Mouse (Mus musculus): Measurements from ENCODE around the gene Kcnk6.
A peak's percentile ranks its signal among the peaks of the same experiment; 100 is the strongest.
"Not testable (repeated sequence)": the region's sequence is repeated elsewhere in the genome, so short reads cannot be mapped to it uniquely, and the experiment has no call there.

Gene Kcnk6

DNA sequence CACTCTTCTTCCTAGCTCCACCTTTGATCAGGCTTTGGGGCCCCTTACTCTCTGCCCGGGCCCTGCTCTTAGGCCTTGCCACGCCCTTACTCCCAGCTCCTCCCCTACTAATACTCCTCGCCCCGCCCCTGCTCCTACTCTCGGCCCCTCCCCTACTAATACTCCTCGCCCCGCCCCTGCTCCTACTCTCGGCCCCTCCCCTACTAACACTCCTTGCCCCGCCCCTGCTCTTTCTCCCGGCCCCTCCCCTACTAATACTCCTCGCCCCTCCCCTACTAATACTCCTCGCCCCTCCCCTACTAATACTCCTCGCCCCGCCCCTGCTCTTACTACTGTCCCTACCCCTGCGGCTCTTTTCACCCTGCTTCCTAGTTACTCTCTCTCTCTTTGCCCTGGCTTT lies 21.3 kb downstream of the Kcnk6 start:
- DNase-seq (ENCODE audit: inconsistent ontology term): not testable (repeated sequence)

DNA sequence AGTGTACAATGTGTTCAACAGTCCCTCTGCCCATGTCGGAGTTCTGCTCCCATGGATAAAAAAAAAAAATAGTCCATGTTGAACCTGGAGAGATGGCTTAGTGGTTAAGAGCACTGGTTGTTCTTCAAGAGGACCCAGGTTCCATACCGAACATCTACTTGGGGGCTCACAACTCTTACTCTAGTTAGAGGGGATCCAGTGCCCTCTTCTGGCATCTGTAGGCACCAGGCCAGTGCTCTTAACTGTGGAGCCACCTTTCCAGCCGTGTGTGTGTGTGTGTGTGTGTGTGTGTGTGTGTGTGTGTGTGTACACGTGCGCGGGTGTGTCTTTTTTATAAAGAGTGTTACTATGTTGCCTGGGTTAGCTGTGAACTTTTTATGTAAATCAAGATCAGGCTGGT lies 29.7 kb downstream of the Kcnk6 start:
- DNase-seq (ENCODE audit: inconsistent ontology term): no peak

DNA sequence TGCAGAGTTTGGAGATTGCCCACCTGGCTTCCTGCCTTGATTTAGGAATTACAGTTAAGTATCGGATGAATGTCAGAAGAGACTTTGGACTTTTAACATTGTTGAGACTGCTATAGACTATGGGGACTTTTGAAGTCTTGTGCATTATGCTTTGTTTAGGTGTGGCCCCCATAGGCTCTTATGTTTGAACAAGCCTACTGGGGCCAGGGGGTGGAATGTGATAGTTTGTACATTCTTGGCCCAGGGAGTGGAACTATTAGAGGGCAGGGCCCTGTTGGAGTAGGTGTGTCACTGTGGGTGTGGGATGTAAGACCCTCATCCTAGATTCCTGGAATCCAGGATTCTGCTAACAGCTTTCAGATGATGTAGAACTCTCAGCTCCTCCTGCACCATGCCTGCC lies 38.1 kb downstream of the Kcnk6 start:
- not testable (repeated sequence) for DNase-seq (ENCODE audit: inconsistent ontology term)

DNA sequence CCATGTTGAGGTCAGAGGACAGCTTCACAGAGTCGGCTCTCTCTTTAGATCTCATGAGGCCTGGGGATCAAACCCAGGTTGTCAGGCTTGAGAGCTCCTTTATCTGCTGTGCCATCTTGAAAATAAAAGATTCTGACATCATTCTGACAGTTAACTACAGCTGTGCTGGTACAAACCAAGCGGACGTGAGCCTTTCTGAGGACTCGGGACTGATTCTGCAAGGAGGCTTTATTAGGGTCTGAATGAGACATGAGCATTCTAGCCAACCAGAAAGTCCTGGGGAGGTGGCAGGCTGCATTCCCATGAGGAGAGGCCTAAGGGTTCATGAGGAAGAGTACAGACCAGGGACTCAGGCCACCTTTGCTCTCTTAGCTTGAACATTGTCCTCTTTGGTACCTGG lies 51.0 kb downstream of the Kcnk6 start:
- not testable (repeated sequence) for DNase-seq (ENCODE audit: inconsistent ontology term)

DNA sequence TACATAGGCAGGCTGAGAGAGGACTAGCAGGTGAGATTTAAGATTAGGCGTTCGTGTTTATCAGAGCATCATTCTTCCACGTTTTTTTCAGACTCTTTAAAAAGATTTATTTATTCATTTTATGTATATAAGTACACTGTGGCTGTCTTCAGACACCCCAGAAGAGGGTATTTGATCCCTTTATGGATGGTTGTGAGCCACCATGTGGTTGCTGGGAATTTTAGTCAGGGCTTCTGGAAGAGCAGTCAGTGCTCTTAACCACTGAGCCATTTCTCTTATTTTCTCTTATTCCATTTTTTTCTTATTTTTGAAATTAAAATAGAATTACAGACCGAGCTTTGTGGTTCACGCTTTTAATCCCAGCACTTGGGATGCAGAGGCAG lies 51.5 kb downstream of the Kcnk6 start:
- DNase-seq (ENCODE audit: inconsistent ontology term): no peak

DNA sequence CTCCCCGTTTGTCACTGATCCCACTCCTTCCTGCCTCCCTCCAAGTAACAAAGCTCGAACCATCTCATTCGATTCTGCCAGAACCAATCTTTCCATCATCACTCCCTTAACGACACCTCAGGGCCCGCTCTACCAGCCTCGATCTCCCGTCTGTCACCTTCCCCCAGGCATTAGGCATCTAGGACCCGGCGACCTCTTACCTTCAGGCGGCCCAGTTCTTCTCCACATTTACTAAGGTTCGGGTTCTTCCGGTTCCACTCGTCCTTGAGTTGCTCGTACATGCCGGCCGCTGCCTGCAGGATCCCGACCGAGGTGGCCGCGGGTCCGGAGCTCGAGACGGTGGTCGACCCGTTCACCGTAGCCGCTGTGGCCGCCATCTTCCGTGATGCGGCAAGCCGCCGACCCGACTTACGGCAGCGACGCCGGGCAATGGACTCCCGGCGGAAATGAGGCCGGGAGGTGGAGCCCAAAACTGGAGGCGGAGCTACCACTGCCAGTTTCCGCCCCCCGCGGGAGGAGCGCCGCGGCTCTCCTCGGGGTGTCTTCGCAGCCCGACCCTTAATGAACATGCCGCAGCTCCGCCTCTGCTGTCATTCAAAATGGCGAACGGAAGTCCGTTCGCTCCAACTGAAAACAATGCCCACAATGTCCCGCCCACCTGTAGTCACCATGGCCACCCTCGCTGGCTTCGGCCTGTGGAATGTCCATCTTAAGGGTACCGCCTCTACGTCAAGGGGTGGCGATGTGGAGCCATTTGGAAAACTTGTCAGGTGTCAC lies 52.0 kb downstream of the Kcnk6 start, which contains the start of gene Psmd8:
TSS of gene Psmd8 (minus strand) at position 625 of the 777 bp plus-strand sequence.
- DNase-seq (ENCODE audit: inconsistent ontology term): peak; percentile 98

DNA sequence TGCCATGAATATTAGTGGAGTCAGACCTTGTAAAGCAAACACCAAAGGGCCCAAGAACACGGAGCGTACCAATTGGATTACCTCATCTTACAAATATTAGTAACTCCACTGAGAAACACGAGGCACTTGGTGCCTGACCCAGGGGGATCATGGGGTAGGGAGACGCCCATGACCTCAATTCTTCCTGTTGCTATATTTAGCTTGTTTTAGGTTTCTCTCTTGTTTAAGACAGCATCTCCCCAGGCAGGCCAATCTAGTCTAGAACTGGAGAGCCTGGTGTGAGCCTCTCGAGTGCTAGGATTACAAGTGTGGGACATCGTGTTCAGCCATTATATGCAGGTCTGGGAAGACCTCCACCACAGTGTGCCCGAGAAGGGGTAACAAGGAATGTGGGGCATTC lies 53.0 kb downstream of the Kcnk6 start:
- DNase-seq (ENCODE audit: inconsistent ontology term): peak; percentile 68

DNA sequence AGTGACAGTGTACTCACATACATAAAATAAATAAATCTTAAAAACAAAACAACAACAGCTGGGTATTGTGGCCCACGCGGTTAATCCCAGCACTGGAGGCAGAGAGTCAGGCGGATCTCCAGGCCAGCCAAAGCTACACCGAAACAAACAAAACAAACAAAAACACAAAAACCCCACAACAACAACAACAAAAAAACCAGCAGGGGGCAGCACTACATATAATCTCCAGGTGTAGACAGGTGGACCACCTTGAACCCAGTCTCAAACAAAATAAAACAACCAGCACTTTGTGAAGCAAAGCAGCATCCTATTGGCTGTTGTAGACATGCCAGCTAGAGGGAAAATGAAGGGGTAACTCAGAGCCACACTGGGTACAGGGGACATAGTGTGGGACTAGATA lies 54.2 kb downstream of the Kcnk6 start:
- DNase-seq (ENCODE audit: inconsistent ontology term): no peak

DNA sequence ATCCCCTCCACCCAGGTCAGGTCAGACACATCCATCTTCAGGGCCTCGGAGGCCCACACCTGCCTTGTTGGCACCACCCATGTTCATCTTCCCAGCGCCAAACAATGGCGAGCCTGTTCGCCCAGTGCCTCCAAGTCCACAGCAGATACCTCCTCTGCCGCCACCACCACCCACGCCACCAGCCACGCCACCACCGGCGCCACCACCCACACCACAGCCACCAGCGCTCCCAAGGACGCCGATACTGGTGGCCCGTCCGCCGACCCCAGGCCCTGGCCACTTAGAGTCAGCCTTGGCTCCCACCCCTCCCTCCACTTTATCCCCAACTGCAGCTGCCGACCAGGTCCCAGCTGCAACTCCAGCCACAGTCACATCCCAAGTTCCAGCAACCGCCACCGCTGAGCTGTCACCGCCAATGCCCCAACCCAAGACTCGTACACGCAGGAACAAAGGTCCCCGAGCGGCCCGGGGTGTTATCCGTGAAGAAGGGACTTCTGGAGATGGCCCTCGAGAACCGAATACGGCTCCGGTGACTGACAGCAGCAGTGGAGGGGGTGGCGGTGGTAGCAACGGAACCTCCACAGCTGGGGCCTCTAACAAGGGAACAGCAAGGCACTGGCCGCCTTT lies 59.8 kb downstream of the Kcnk6 start:
- DNase-seq (ENCODE audit: inconsistent ontology term): no peak
